In genomic region chr11:85786113-85786718, GRCm38 (mm10) we compare ENCODE assay signal across 10 mouse cellular contexts. TPM values are rescaled to one million over a fixed set of nuclear protein-coding genes. Genes with fewer than 3 reads are reported as not detected.
DNase-seq lines count a peak whose midpoint lies in the region; ATAC-seq and TF ChIP-seq lines count a peak whose summit lies in the region.
"Had no signal": no experiment of that assay in that cellular context is flagged by ENCODE, and none has a peak within 500 bp of the region (broad histone marks: within the 10 kb centered on the region; RNA-seq: fewer than 3 reads in every experiment).

No protein-coding gene starts in this region.

- TF ChIP-seq RAD21 in CH12.LX (IDR thresholded peaks at IDR 0.05; ENCODE audit: low read depth, low read length), result no peak; the same call in none of the 2 replicates

- H3K79me2 ChIP-seq in CH12.LX (replicated peaks; ENCODE audit: control insufficient read depth, extremely low read depth, insufficient read depth, poor library complexity, severe bottlenecking), result no peaks in the 10 kb centered on the region

- no peak for TF ChIP-seq POLR2A in kidney, adult 2 months (IDR thresholded peaks at IDR 0.05; ENCODE audit: low read depth, low read length)
- TF ChIP-seq POLR2A in CH12.LX (IDR thresholded peaks at IDR 0.05; ENCODE audit: low read depth, low read length), result no peak

- 89% methylated on average over 3 of the region's 3 CpGs for WGBS in kidney, adult 2 months
- WGBS in intestine, postnatal 0 days, result 67% methylated on average over 3 of the region's 3 CpGs

- H3K4me3 ChIP-seq in kidney, adult 2 months (ENCODE audit: insufficient read depth, low read depth, low read length), result no peak overlapping the region
- H3K4me3 ChIP-seq in CH12.LX (replicated peaks in 1 of 3; ENCODE audit: low read depth in 2 of 3, low read length in 2 of 3, poor library complexity in 1 of 3), result no peak overlapping the region
- H3K4me3 ChIP-seq in intestine, postnatal 0 days (ENCODE audit: low read depth, low read length), result no peak overlapping the region
- H3K4me3 ChIP-seq: limb, embryonic 12.5 days had no signal

- ATAC-seq in intestine, postnatal 0 days, result no peak

- no peaks in the 10 kb centered on the region for H3K9me3 ChIP-seq in CH12.LX (replicated peaks; ENCODE audit: low read length)
- no peaks in the 10 kb centered on the region for H3K9me3 ChIP-seq in intestine, postnatal 0 days (ENCODE audit: control insufficient read depth)
- H3K9me3 ChIP-seq: limb, embryonic 12.5 days had no signal

- dilution Hi-C loops in CH12.LX (cut with MboI; ENCODE audit: extremely low pct_ligation_motif_present, extremely low pct_unique_long_range_greater_than_20kb, low sequenced_read_pairs), result no loop called here

- no peaks in the 10 kb centered on the region for H3K36me3 ChIP-seq in kidney, adult 2 months (ENCODE audit: control insufficient read depth, insufficient read depth, low read length)
- no peaks in the 10 kb centered on the region for H3K36me3 ChIP-seq in CH12.LX (replicated peaks in 1 of 2; ENCODE audit: control insufficient read depth in 1 of 2, insufficient read depth in 1 of 2, low read length in 1 of 2)
- H3K36me3 ChIP-seq in intestine, postnatal 0 days (ENCODE audit: control insufficient read depth, insufficient read depth), result no peaks in the 10 kb centered on the region
- H3K36me3 ChIP-seq: limb, embryonic 12.5 days had no signal

- H3K9ac ChIP-seq in CH12.LX (ENCODE audit: insufficient read depth, low read depth), result no peak overlapping the region
- no peak overlapping the region for H3K9ac ChIP-seq in intestine, postnatal 0 days (ENCODE audit: low read depth, low read length)
- H3K9ac ChIP-seq: limb, embryonic 12.5 days had no signal

- peak; percentile 37; the same call in 1 of the 2 replicates for TF ChIP-seq CTCF in kidney, adult 2 months (conservative IDR thresholded peaks at IDR 0.05; ENCODE audit: insufficient read depth, insufficient read length, low read depth, low read length)
- TF ChIP-seq CTCF in CH12.LX (conservative IDR thresholded peaks at IDR 0.05 in 1 of 2, IDR thresholded peaks at IDR 0.05 in 1 of 2; ENCODE audit: low read depth in 2 of 2, low read length in 2 of 2), result peak; percentile 33 to 51
- TF ChIP-seq CTCF in intestine, postnatal 0 days (IDR thresholded peaks at IDR 0.05; ENCODE audit: low read depth), result peak; percentile 72

- no peak for TF ChIP-seq EP300 in CH12.LX (IDR thresholded peaks at IDR 0.05; ENCODE audit: low read length)

- H3K27me3 ChIP-seq in kidney, adult 2 months (replicated peaks; ENCODE audit: control insufficient read depth, insufficient read depth, low read length), result no peaks in the 10 kb centered on the region
- no peaks in the 10 kb centered on the region for H3K27me3 ChIP-seq in CH12.LX (replicated peaks)
- H3K27me3 ChIP-seq in intestine, postnatal 0 days (replicated peaks; ENCODE audit: control insufficient read depth, insufficient read depth, low read length), result no peaks in the 10 kb centered on the region

- peaks cover 6% of the 10 kb centered on the region; the same call in 1 of the 2 replicates for H3K4me1 ChIP-seq in kidney, adult 2 months (ENCODE audit: control insufficient read depth, insufficient read depth, low read length)
- peaks cover 0 to 10% of the 10 kb centered on the region in 2 experiments; a peak in 2 of 4 replicates for H3K4me1 ChIP-seq in CH12.LX (ENCODE audit: control insufficient read depth in 1 of 2, insufficient read depth in 2 of 2)
- H3K4me1 ChIP-seq in intestine, postnatal 0 days (replicated peaks; ENCODE audit: control insufficient read depth, insufficient read depth, low read length), result no peaks in the 10 kb centered on the region

- in situ Hi-C loops in CH12.LX (cut with MboI; ENCODE audit: low pct_ligation_motif_present, low pct_unique_long_range_greater_than_20kb, low sequenced_read_pairs), result no loop called here

- H3K4me2 ChIP-seq in CH12.LX (ENCODE audit: insufficient read depth, low read depth, poor library complexity, severe bottlenecking), result no peak overlapping the region
- no peak overlapping the region for H3K4me2 ChIP-seq in intestine, postnatal 0 days (replicated peaks; ENCODE audit: low read depth)
- H3K4me2 ChIP-seq: limb, embryonic 12.5 days had no signal

- H3K27ac ChIP-seq in kidney, adult 2 months (ENCODE audit: insufficient read depth, low read depth, low read length), result no peak overlapping the region
- no peak overlapping the region for H3K27ac ChIP-seq in CH12.LX (ENCODE audit: insufficient read depth, low read depth)
- H3K27ac ChIP-seq in intestine, postnatal 0 days (ENCODE audit: low read depth, low read length), result no peak overlapping the region
- H3K27ac ChIP-seq: limb, embryonic 12.5 days had no signal

- peak; percentile 31 for DNase-seq in kidney, adult 2 months
- no peak for DNase-seq in kidney, postnatal 25 days
- peak; percentile 32 for DNase-seq in CH12.LX (ENCODE audit: extremely low read depth)
- peak; percentile 87 for DNase-seq in adipocyte (ENCODE audit: low spot score)
- no peak for DNase-seq in urinary bladder, postnatal 10 days (ENCODE audit: low spot score)
- no peak for DNase-seq in adrenal gland, postnatal 36 days
- no peak for DNase-seq in right cerebral cortex, postnatal 25 days
- DNase-seq: heart, adult 11 months had no signal

TF ChIP-seq in CH12.LX, 34 proteins besides CTCF, POLR2A, EP300 and RAD21:
- TF ChIP-seq MYC (IDR thresholded peaks at IDR 0.05; ENCODE audit: low read depth, low read length), result no peak
- no peak for TF ChIP-seq CHD1 (IDR thresholded peaks at IDR 0.05; ENCODE audit: low read depth, low read length)
- TF ChIP-seq ZMIZ1 (IDR thresholded peaks at IDR 0.05; ENCODE audit: low read depth, low read length), result no peak
- TF ChIP-seq MXI1 (IDR thresholded peaks at IDR 0.05; ENCODE audit: low read depth, low read length), result no peak
- TF ChIP-seq IRF4 (IDR thresholded peaks at IDR 0.05; ENCODE audit: low read depth, low read length), result no peak
- no peak for TF ChIP-seq MEF2A (IDR thresholded peaks at IDR 0.05; ENCODE audit: borderline replicate concordance, low read depth, low read length)
- TF ChIP-seq E2F4 (IDR thresholded peaks at IDR 0.05; ENCODE audit: insufficient replicate concordance, low read depth, low read length), result no peak
- TF ChIP-seq RCOR1 (conservative IDR thresholded peaks at IDR 0.05; ENCODE audit: low read depth, low read length), result no peak
- TF ChIP-seq PAX5 (IDR thresholded peaks at IDR 0.05; ENCODE audit: low read length), result no peak
- TF ChIP-seq ZKSCAN1 (IDR thresholded peaks at IDR 0.05; ENCODE audit: borderline replicate concordance, low read depth, low read length), result no peak
- TF ChIP-seq SIN3A (IDR thresholded peaks at IDR 0.05; ENCODE audit: low read length), result no peak
- no peak for TF ChIP-seq USF1 (IDR thresholded peaks at IDR 0.05; ENCODE audit: low read depth, low read length)
- no peak for TF ChIP-seq SMC3 (IDR thresholded peaks at IDR 0.05; ENCODE audit: low read depth, low read length)
- TF ChIP-seq MAZ (IDR thresholded peaks at IDR 0.05; ENCODE audit: low read depth, low read length), result no peak

RNA-seq across cellular contexts. Expression of gene Tbx2, which starts 46.1 kb away (rescaled TPM):
- polyA plus RNA-seq in kidney, adult 2 months (2012; rRNA removed), result 58.5 and 66.9 TPM in 2 replicates
- total RNA-seq in CH12.LX (2012; rRNA removed) (0.04 TPM in 1 of 2 replicates, not detected in the other), CH12.LX (2014; rRNA removed) (not detected in 2 replicates)
- polyA plus RNA-seq in CH12.LX (2012; ENCODE audit: insufficient read length, low read depth), result 0.14 and 0.17 TPM in 2 replicates
- polyA plus RNA-seq in intestine, postnatal 0 days (2015; fragmentation: Nextera tagmentation; extraction: Ambion mirVana), result 3.0 and 3.3 TPM in 2 replicates
- total RNA-seq in adrenal gland, postnatal 36 days (2021), result 10 to 100 TPM; 22.3 to 29.0 TPM

Comparison
In these comparisons a context has a peak if more than half of its experiments do, and no peak if none do; other contexts are left out.
1. DNase-seq: peak in kidney, adult 2 months (single experiment), CH12.LX (single experiment) and adipocyte (single experiment); none in kidney, postnatal 25 days (0 of 2), urinary bladder, postnatal 10 days (single experiment), adrenal gland, postnatal 36 days (0 of 2) and right cerebral cortex, postnatal 25 days (single experiment).
2. RNA of gene Tbx2, which starts 46.1 kb away (polyA plus RNA-seq): 58.5 to 66.9 TPM in kidney, adult 2 months; 3.0 to 3.3 TPM in intestine, postnatal 0 days and 0.14 to 0.17 TPM in CH12.LX; every median in the first group is over 10 times any median in the second.
3. Peak in every context shown above with its lines, with median percentiles within 50 percentile points of each other: CTCF ChIP-seq.